Mouse (Mus musculus) G1E (cell line): ENCODE measurements at regions not wholly inside any gene's neighbourhood (a gene's known extent, or its start where the extent isn't known, plus 50 kb on each side); places are given as distances from the start of the nearest gene placed in this dataset.

Experiments
- ATAC-seq: 2 replicates; pipeline ENCODE4 v1.8.0; 2016; ENCODE audit warnings: mild to moderate bottlenecking; ENCODE audit not compliant: insufficient number of reproducible peaks, poor library complexity, low FRiP score, severe bottlenecking; ENCODE audit errors: extremely low read depth
- DNase-seq: peaks from one replicate; pipeline ENCODE4 v3.0.0; 2012; ENCODE audit warnings: low spot score
- H3K27me3 ChIP-seq: 2 replicates; pipeline ENCODE4 v1.6.1; 2012; ENCODE audit warnings: mild to moderate bottlenecking, low read length, inconsistent platforms; ENCODE audit not compliant: insufficient read depth
- H3K36me3 ChIP-seq: replicated peaks from 2 replicates; pipeline ENCODE3; 2012; ENCODE audit warnings: mild to moderate bottlenecking, inconsistent platforms
- H3K4me1 ChIP-seq: 2 replicates; pipeline ENCODE4 v1.6.1; 2012; ENCODE audit warnings: low read depth, low read length, inconsistent platforms, mixed read lengths; ENCODE audit not compliant: insufficient read depth
- H3K4me3 ChIP-seq: 2 replicates; pipeline ENCODE4 v1.5.1; 2012; ENCODE audit warnings: low read depth, mild to moderate bottlenecking, inconsistent platforms, low read length, moderate library complexity, mixed read lengths
- H3K9me3 ChIP-seq: replicated peaks from 2 replicates; pipeline ENCODE4 v1.6.1; 2012; ENCODE audit warnings: inconsistent platforms
- CTCF ChIP-seq: IDR thresholded peaks from 2 replicates; pipeline ENCODE4 v1.5.1; 2012; ENCODE audit warnings: low read depth, low read length, inconsistent platforms, mixed read lengths
- GATA1 ChIP-seq: IDR thresholded peaks from 2 replicates; pipeline ENCODE4 v1.6.1; 2012; ENCODE audit warnings: borderline replicate concordance, low read length, inconsistent platforms, mixed read lengths
- GATA2 ChIP-seq: IDR thresholded peaks from 2 replicates; pipeline ENCODE4 v1.6.1; 2012; ENCODE audit warnings: low read depth, low read length, inconsistent platforms, borderline replicate concordance
- POLR2AphosphoS5 ChIP-seq: IDR thresholded peaks from 2 replicates; pipeline ENCODE4 v1.6.1; 2012; ENCODE audit warnings: low read depth, low read length, inconsistent platforms; ENCODE audit not compliant: insufficient replicate concordance
- TAL1 ChIP-seq: conservative IDR thresholded peaks from 2 replicates; pipeline ENCODE4 v1.6.1; 2012; ENCODE audit warnings: low read depth, low read length, inconsistent platforms, mixed read lengths

DNA sequence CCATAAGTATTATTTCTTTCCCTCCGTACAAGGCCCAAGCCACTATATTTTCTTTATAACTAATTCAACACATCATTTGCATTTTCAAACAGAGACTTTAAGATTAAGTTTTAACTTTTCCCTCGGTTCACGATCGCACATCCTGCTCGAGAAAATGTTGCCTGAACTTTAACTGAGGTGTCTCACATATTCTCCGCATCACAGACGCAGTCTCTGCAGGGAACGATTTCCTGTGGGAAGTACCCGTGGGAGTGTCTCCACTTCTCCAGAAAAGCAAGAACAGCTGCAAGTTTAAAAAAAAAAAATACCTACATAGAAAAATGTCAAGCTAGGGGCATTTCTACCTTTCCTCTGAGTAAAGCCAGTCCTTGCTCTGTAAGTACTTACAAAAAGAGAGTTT lies 581.2 kb downstream of the Efna5 start:
- Histone ChIP-seq H3K4me3 (no peak overlapping the region), H3K27me3 (no peaks in the 10 kb centered on the region), H3K36me3 (no peaks in the 10 kb centered on the region), H3K9me3 (peaks cover 2% of the 10 kb centered on the region; the same call in 1 of the 2 replicates), H3K4me1 (peaks cover 10% of the 10 kb centered on the region)
- TF ChIP-seq GATA1 (no peak), CTCF (no peak), TAL1 (no peak), POLR2AphosphoS5 (no peak), GATA2 (no peak)
- ATAC-seq, result no peak
- no peak for DNase-seq

GRCm38 (mm10) chr17:62297393-62298060 lies 583.6 kb downstream of the Efna5 start:
- H3K4me3 ChIP-seq, result no peak overlapping the region

GRCm38 (mm10) chr17:62295412-62295811 lies 585.7 kb downstream of the Efna5 start:
- H3K4me1 ChIP-seq, result peaks cover 12% of the 10 kb centered on the region
- no peak for DNase-seq
- TF ChIP-seq GATA2 (no peak), POLR2AphosphoS5 (no peak), CTCF (no peak), TAL1 (no peak), GATA1 (no peak)
- H3K4me3 ChIP-seq, result no peak overlapping the region
- H3K36me3 ChIP-seq, result no peaks in the 10 kb centered on the region
- no peak for ATAC-seq
- H3K9me3 ChIP-seq, result peaks cover 4% of the 10 kb centered on the region; the same call in 1 of the 2 replicates
- no peaks in the 10 kb centered on the region for H3K27me3 ChIP-seq

More at GRCm38 (mm10) chr17:62297393-62298060, 583.6 kb downstream of the Efna5 start:
- Histone ChIP-seq H3K4me1 (peaks cover 11% of the 10 kb centered on the region), H3K36me3 (no peaks in the 10 kb centered on the region), H3K9me3 (peaks cover 4% of the 10 kb centered on the region; the same call in 1 of the 2 replicates), H3K27me3 (no peaks in the 10 kb centered on the region)
- DNase-seq (no peak), ATAC-seq (no peak)
- TF ChIP-seq CTCF, result no peak

DNA sequence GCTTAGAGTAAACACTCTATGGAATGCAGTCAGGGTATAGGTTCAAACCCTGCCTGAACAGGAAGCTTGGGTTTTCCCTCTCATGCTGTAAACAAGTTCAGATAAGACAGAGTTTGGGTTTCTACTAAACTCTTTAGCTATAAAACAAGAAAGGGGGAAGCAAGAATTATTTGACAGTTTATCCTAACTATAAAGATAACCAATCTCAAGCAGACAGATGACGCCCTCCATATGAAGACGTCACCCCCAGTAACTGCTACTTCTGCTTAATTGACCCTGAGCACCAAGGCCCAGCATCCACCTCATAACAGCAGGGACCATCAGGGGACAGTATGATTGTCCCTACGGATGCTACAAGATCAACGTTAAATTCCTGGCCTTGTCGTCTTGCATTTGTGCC lies 588.4 kb downstream of the Efna5 start:
- no peak for DNase-seq
- 0 out of 2 replicates have a peak, but pooled peaks cover 2% of the 10 kb centered on the region for H3K9me3 ChIP-seq
- H3K36me3 ChIP-seq, result no peaks in the 10 kb centered on the region
- no peaks in the 10 kb centered on the region for H3K27me3 ChIP-seq
- peak; percentile 18; the same call in 1 of the 2 replicates for ATAC-seq
- peaks cover 20% of the 10 kb centered on the region for H3K4me1 ChIP-seq
- H3K4me3 ChIP-seq, result no peak overlapping the region
- peak; percentile 40 for TF ChIP-seq TAL1
- TF ChIP-seq POLR2AphosphoS5, result no peak

DNA sequence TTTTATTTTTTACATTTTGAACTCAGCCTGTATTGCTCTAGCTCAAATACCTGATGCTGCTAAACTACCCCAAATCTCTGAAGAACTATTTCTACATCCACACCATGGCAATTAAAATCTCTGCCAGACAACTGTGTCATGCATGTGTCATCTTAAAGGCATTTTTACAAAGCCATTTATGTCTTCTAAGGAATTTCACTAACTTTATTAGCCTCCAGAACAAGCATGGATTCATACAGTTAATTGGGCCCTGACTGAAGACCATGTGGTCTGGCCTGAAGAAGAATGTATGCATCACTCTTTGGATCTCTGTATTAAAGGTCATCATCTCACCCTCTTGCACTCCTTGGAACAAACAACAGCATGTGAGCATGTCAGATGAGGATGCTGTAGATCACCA lies 593.5 kb downstream of the Efna5 start:
- Histone ChIP-seq H3K4me1 (peaks cover 13% of the 10 kb centered on the region; the same call in 1 of the 2 replicates), H3K4me3 (no peak overlapping the region), H3K27me3 (no peaks in the 10 kb centered on the region), H3K36me3 (no peaks in the 10 kb centered on the region), H3K9me3 (0 out of 2 replicates have a peak, but pooled peaks cover 1% of the 10 kb centered on the region)
- no peak for TF ChIP-seq GATA1
- TF ChIP-seq POLR2AphosphoS5, result no peak
- no peak for TF ChIP-seq CTCF
- no peak for TF ChIP-seq GATA2
- DNase-seq (no peak), ATAC-seq (no peak)

GRCm38 (mm10) chr17:62287127-62287526 lies 594.0 kb downstream of the Efna5 start:
- DNase-seq (no peak), ATAC-seq (no peak)
- H3K4me1 ChIP-seq, result peaks cover 14% of the 10 kb centered on the region; the same call in 1 of the 2 replicates
- no peaks in the 10 kb centered on the region for H3K27me3 ChIP-seq
- TF ChIP-seq TAL1, result no peak
- TF ChIP-seq POLR2AphosphoS5, result no peak
- TF ChIP-seq GATA2, result no peak
- no peak for TF ChIP-seq CTCF
- no peak for TF ChIP-seq GATA1
- no peak overlapping the region for H3K4me3 ChIP-seq
- no peaks in the 10 kb centered on the region for H3K36me3 ChIP-seq
- 0 out of 2 replicates have a peak, but pooled peaks cover 1% of the 10 kb centered on the region for H3K9me3 ChIP-seq
